Mouse (Mus musculus): ENCODE data around the gene Emd.
A peak's percentile ranks its signal among the peaks of the same experiment; 100 is the strongest.

DNA sequence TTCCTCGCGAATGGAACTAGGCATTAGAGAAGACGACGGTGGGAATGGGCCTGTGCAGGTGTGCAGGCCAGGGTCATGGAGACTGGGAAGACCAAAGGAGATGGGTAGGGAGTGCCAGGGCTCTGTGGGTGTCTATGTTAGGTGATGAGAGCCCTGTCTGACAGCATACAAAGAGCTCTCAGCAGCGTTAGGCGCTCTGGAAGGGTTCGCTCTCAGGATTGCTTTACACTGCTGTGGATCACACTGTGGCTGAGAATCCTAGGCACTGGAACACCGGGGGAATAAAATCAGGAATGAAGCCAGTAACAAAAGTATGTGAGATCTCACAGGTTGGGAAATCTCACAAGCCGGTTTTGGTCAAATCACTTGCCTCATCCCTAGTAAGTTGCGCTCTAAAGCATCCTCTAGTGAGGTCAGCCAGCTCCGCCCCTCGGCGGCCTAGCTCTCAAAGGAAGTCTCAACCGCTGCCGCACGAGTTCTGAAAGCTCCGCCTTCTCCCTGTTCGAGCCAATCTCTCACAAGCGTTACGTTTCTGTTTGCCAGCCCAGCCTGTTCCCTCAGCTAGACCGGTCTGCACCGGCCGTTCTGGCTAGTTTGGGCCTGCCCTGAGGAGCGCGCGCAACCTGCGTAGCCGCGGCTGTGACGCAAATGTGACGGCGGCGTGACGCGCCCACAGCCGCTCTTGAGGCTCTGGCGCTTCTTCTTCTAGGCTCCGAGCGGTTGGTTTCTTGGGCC lies at the start of gene Emd:
- peak; percentile 70; the same call in 1 of the 2 replicates for TF ChIP-seq POLR2A (IDR thresholded peaks at IDR 0.05; ENCODE audit: borderline replicate concordance, control insufficient read depth, low read depth, low read length)
- TF ChIP-seq CTCF (IDR thresholded peaks at IDR 0.05; ENCODE audit: control insufficient read depth, insufficient read depth, low read length): no peak
